Mouse (Mus musculus): ENCODE results near the gene Ltb4r1.

DNA sequence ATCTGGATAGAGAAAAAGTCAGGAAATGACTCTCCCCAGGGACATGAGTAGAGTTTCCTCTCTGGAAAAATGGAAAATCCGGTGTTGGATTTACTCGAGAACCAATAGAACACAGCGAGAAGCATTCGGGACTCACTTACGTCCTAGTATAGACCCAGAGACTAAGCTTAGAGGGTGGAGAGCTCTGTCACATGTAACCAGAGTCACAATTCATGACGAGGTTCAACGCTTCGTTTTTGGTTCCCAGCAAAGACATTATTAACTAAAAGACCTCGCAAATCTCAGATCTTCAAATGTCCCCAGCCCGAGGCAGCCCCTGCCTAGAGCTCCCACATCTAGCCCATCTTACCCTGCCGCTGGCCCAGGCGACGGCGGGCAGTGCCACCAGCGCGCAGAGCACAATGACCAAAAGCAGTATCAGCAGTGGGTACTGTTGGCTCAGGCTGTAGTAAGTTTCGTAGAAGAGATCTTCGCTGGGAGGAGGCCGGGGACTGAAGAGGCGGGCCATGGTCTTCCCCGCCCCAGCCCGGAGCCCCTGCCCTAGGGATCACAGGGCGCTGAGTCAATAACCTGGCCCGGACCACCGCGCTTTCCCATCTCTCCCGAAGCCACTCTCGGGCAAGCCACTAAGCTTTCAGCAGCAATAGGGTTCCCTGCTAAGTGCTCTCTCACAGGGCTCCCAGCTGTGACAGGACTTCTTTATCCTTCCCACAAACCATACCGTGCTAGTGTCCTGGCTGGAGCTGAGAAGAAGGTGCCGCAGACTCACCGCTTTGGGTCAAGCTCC is 17.6 kb downstream of the Ltb4r1 start:
- TF ChIP-seq EP300 (optimal IDR thresholded peaks at IDR 0.05) (no peak), CTCF (IDR thresholded peaks at IDR 0.05; ENCODE audit: low read depth) (no peak; the same call in 1 of the 2 replicates)

Measured in stomach, postnatal 0 days (tissue).